Mouse (Mus musculus) cerebellum, postnatal 14 days (tissue): ENCODE measurements at regions not wholly inside any gene's neighbourhood (a gene's known extent, or its start where the extent isn't known, plus 50 kb on each side); places are given as distances from the start of the nearest gene placed in this dataset.

Experiments used
- DNase-seq, 2 experiments: peaks; one replicate each; pipeline ENCODE4 v3.0.0; 2021; ENCODE audit warnings: mixed read lengths in 2 of 2

GRCm38 (mm10) chr14:91027054-91027453 is 2555.9 kb upstream of the Pcdh20 start:
- DNase-seq, result no peak

GRCm38 (mm10) chr14:91020099-91020498 is 2548.9 kb upstream of the Pcdh20 start:
- DNase-seq, result no peak

- peak in 1 of 2 experiments; percentile 8 for DNase-seq
Observed at GRCm38 (mm10) chr14:91014712-91015111, 2543.5 kb upstream of the Pcdh20 start.
